Comparison of ENCODE assay signal across 8 mouse cellular contexts in genomic region chr11:5059704-5060156, GRCm38 (mm10). TPM values are rescaled to one million over a fixed set of nuclear protein-coding genes. Genes with fewer than 3 reads are reported as not detected.
DNase-seq lines count a peak whose midpoint lies in the region; ATAC-seq and TF ChIP-seq lines count a peak whose summit lies in the region.

No protein-coding gene starts in this region.

- no peak overlapping the region for H3K27ac ChIP-seq in testis, adult 2 months (ENCODE audit: control insufficient read depth, insufficient read depth, low read depth, low read length)

- peaks cover 51% of the 10 kb centered on the region for H3K9me3 ChIP-seq in megakaryocyte, embryonic 14.5 days

- H3K36me3 ChIP-seq in megakaryocyte, embryonic 14.5 days (replicated peaks; ENCODE audit: low read length), result peaks cover 71% of the 10 kb centered on the region
- H3K36me3 ChIP-seq in testis, adult 2 months (ENCODE audit: control insufficient read depth, insufficient read depth, low read length), result no peaks in the 10 kb centered on the region

- peaks cover 53% of the 10 kb centered on the region for H3K27me3 ChIP-seq in megakaryocyte, embryonic 14.5 days (replicated peaks)
- no peaks in the 10 kb centered on the region for H3K27me3 ChIP-seq in testis, adult 2 months (ENCODE audit: control insufficient read depth, insufficient read depth, low read length)

- TF ChIP-seq CTCF in testis, adult 2 months (IDR thresholded peaks at IDR 0.05; ENCODE audit: control insufficient read depth, insufficient read depth, insufficient replicate concordance, low read depth, low read length), result peak; percentile 98

- no peak for ATAC-seq in megakaryocyte, adult 5-6 weeks (ENCODE audit: poor library complexity, severe bottlenecking)

- DNase-seq in cerebellum, adult 9-11 months, result peak; percentile 48
- DNase-seq in cerebellum, adult 8-10 months, result no peak
- DNase-seq in embryo, embryonic 11 days, result peak; percentile 54
- DNase-seq in layer of hippocampus, adult 18-20 months (ENCODE audit: low spot score in 2 of 2), result peak; percentile 70 to 85
- peak; percentile 35 for DNase-seq in lung, postnatal 14 days

- TF ChIP-seq POLR2A in testis, adult 2 months (IDR thresholded peaks at IDR 0.05; ENCODE audit: control insufficient read depth, low read depth, low read length), result peak; percentile 49

- peaks cover 98% of the 10 kb centered on the region for H3K4me1 ChIP-seq in megakaryocyte, embryonic 14.5 days
- peaks cover 59% of the 10 kb centered on the region for H3K4me1 ChIP-seq in testis, adult 2 months (ENCODE audit: control insufficient read depth, insufficient read depth, low read length)

- H3K4me3 ChIP-seq in megakaryocyte, embryonic 14.5 days (replicated peaks), result peak overlapping the region; percentile 94
- peak overlapping the region; percentile 37 for H3K4me3 ChIP-seq in testis, adult 2 months (ENCODE audit: control insufficient read depth, low read depth, low read length)

RNA-seq across cellular contexts. Expression of gene Rasl10a, which starts 1.8 kb away (rescaled TPM):
- polyA plus RNA-seq in megakaryocyte, embryonic 14.5 days (2012; ENCODE audit: insufficient read depth, low replicate concordance), result 12.0 and 22.3 TPM in 2 replicates
- not detected in 2 replicates for total RNA-seq in megakaryocyte, adult 5-6 weeks (2015)
- not detected in 2 replicates for total RNA-seq in megakaryocyte, adult 5-6 weeks (2017)
- total RNA-seq in layer of hippocampus, adult 18-20 months (2021), result 100 to 1,000 TPM in 1 of 2 experiments, 10 to 100 TPM in 1; 88.1 to 109 TPM
- 2.5 and 3.9 TPM in 2 replicates for polyA plus RNA-seq in testis, adult 2 months (2012; rRNA removed)

RNA-seq across cellular contexts. Expression of gene Gas2l1, which starts 5.4 kb away (rescaled TPM):
- polyA plus RNA-seq in megakaryocyte, embryonic 14.5 days (2012; ENCODE audit: insufficient read depth, low replicate concordance), result 1,288 and 2,398 TPM in 2 replicates
- total RNA-seq in megakaryocyte, adult 5-6 weeks (2015), result 1.5 and 2.4 TPM in 2 replicates
- 0.89 and 1.1 TPM in 2 replicates for total RNA-seq in megakaryocyte, adult 5-6 weeks (2017)
- 100 to 1,000 TPM in 1 of 2 experiments, 10 to 100 TPM in 1; 96.6 to 106 TPM for total RNA-seq in layer of hippocampus, adult 18-20 months (2021)
- polyA plus RNA-seq in testis, adult 2 months (2012; rRNA removed), result 116 and 124 TPM in 2 replicates

RNA-seq across cellular contexts. Expression of gene Rhbdd3, which starts 39.0 kb away (rescaled TPM):
- polyA plus RNA-seq in megakaryocyte, embryonic 14.5 days (2012; ENCODE audit: insufficient read depth, low replicate concordance), result 28.8 and 47.9 TPM in 2 replicates
- total RNA-seq in megakaryocyte, adult 5-6 weeks (2015), result 2.6 and 6.0 TPM in 2 replicates
- total RNA-seq in megakaryocyte, adult 5-6 weeks (2017), result 11.5 and 14.5 TPM in 2 replicates
- total RNA-seq in layer of hippocampus, adult 18-20 months (2021), result 10 to 100 TPM; 20.8 to 21.8 TPM
- 232 and 237 TPM in 2 replicates for polyA plus RNA-seq in testis, adult 2 months (2012; rRNA removed)

RNA-seq across cellular contexts. Expression of gene Ewsr1, which starts 39.3 kb away (rescaled TPM):
- 186 and 838 TPM in 2 replicates for polyA plus RNA-seq in megakaryocyte, embryonic 14.5 days (2012; ENCODE audit: insufficient read depth, low replicate concordance)
- total RNA-seq in megakaryocyte, adult 5-6 weeks (2015), result 129 and 153 TPM in 2 replicates
- 326 and 348 TPM in 2 replicates for total RNA-seq in megakaryocyte, adult 5-6 weeks (2017)
- total RNA-seq in layer of hippocampus, adult 18-20 months (2021), result 100 to 1,000 TPM; 299 to 320 TPM
- polyA plus RNA-seq in testis, adult 2 months (2012; rRNA removed), result 433 and 510 TPM in 2 replicates

Comparison
In these comparisons a context has a peak if more than half of its experiments do, and no peak if none do; other contexts are left out.
1. RNA of gene Rasl10a, which starts 1.8 kb away (total RNA-seq): 88.1 to 109 TPM in layer of hippocampus, adult 18-20 months; not detected in megakaryocyte, adult 5-6 weeks; every median in the first group is over 10 times any median in the second.
2. RNA of gene Gas2l1, which starts 5.4 kb away (total RNA-seq): 96.6 to 106 TPM in layer of hippocampus, adult 18-20 months; 0.89 to 2.4 TPM in megakaryocyte, adult 5-6 weeks; every median in the first group is over 10 times any median in the second.